ENCODE assay signal across 9 mouse cellular contexts in genomic region chr7:28351676-28352191, GRCm38 (mm10). TPM values are rescaled to one million over a fixed set of nuclear protein-coding genes. Genes with fewer than 3 reads are reported as not detected.
DNase-seq lines count a peak whose midpoint lies in the region; ATAC-seq and TF ChIP-seq lines count a peak whose summit lies in the region.
"Had no signal": no experiment of that assay in that cellular context is flagged by ENCODE, and none has a peak within 500 bp of the region (broad histone marks: within the 10 kb centered on the region; RNA-seq: fewer than 3 reads in every experiment).

No protein-coding gene starts in this region.

- no peak overlapping the region for H3K27ac ChIP-seq in kidney, embryonic 15.5 days
- H3K27ac ChIP-seq in cortical plate, adult 2 months (ENCODE audit: insufficient read depth, low read length): no peak overlapping the region
- no peak overlapping the region for H3K27ac ChIP-seq in midbrain, embryonic 16.5 days (ENCODE audit: low read length)

- H3K27me3 ChIP-seq in kidney, embryonic 15.5 days: no peaks in the 10 kb centered on the region
- H3K27me3 ChIP-seq in midbrain, embryonic 16.5 days (ENCODE audit: control insufficient read depth, insufficient read depth, low read depth, low read length): no peaks in the 10 kb centered on the region

- ATAC-seq in kidney, embryonic 15.5 days (replicated peaks; ENCODE audit: low FRiP score): no peak
- no peak for ATAC-seq in midbrain, embryonic 16.5 days
- ATAC-seq: inflammation-experienced regulatory T-cells, adult 6 months had no signal

- TF ChIP-seq CTCF in cortical plate, adult 2 months (IDR thresholded peaks at IDR 0.05; ENCODE audit: extremely low read depth, insufficient read depth, low read length): no peak

- H3K36me3 ChIP-seq in kidney, embryonic 15.5 days: peaks cover 38% of the 10 kb centered on the region
- H3K36me3 ChIP-seq in midbrain, embryonic 16.5 days (ENCODE audit: control insufficient read depth, insufficient read depth, low read length): peaks cover 6% of the 10 kb centered on the region; the same call in 1 of the 2 replicates

- no peak for DNase-seq in kidney, postnatal 36 days
- DNase-seq in induced T-regulatory cell, adult 2 months (ENCODE audit: low read depth): peak; percentile 29
- DNase-seq in ovary, postnatal 10 days (ENCODE audit: low spot score): no peak
- DNase-seq in cerebellum, adult 9-10 months: no peak
- no peak for DNase-seq in gastrocnemius, postnatal 25 days

- peak overlapping the region; percentile 74 for H3K4me3 ChIP-seq in kidney, embryonic 15.5 days (replicated peaks)
- H3K4me3 ChIP-seq in cortical plate, adult 2 months (ENCODE audit: insufficient read depth, low read length): peak overlapping the region; percentile 50; the same call in 1 of the 2 replicates
- H3K4me3 ChIP-seq in midbrain, embryonic 16.5 days (ENCODE audit: low read depth, low read length): peak overlapping the region; percentile 85

- 33% methylated on average over 4 of the region's 4 CpGs for WGBS in kidney, embryonic 15.5 days
- WGBS in midbrain, embryonic 16.5 days: 53% methylated on average over 4 of the region's 4 CpGs

- H3K4me2 ChIP-seq in kidney, embryonic 15.5 days: peak overlapping the region; percentile 71
- H3K4me2 ChIP-seq in midbrain, embryonic 16.5 days (ENCODE audit: low read length): peak overlapping the region; percentile 96

- peak overlapping the region; percentile 99 for H3K9ac ChIP-seq in kidney, embryonic 15.5 days
- peak overlapping the region; percentile 95 for H3K9ac ChIP-seq in midbrain, embryonic 16.5 days (ENCODE audit: low read depth, low read length)

- no peaks in the 10 kb centered on the region for H3K9me3 ChIP-seq in kidney, embryonic 15.5 days (replicated peaks)
- H3K9me3 ChIP-seq in midbrain, embryonic 16.5 days (replicated peaks; ENCODE audit: control insufficient read depth, low read length, poor library complexity, severe bottlenecking): no peaks in the 10 kb centered on the region

- H3K4me1 ChIP-seq in kidney, embryonic 15.5 days: peaks cover 20% of the 10 kb centered on the region
- H3K4me1 ChIP-seq in cortical plate, adult 2 months (ENCODE audit: control insufficient read depth, insufficient read depth, low read length): no peaks in the 10 kb centered on the region
- H3K4me1 ChIP-seq in midbrain, embryonic 16.5 days (ENCODE audit: control insufficient read depth, insufficient read depth, low read length): peaks cover 18% of the 10 kb centered on the region

- TF ChIP-seq POLR2A in cortical plate, adult 2 months (IDR thresholded peaks at IDR 0.05; ENCODE audit: extremely low read depth, insufficient read depth, low read length): no peak

RNA-seq across cellular contexts. Expression of gene Rps16, which starts 1.3 kb away (rescaled TPM):
- 995 and 1,159 TPM in 2 replicates for polyA plus RNA-seq in kidney, embryonic 15.5 days (2015; fragmentation: Nextera tagmentation; extraction: Ambion mirVana)
- polyA plus RNA-seq in cortical plate, adult 2 months (2012; rRNA removed): 648 and 653 TPM in 2 replicates
- polyA plus RNA-seq in midbrain, embryonic 16.5 days (2015; fragmentation: Nextera tagmentation; extraction: Ambion mirVana): 414 and 435 TPM in 2 replicates
- 100 to 1,000 TPM; 361 to 390 TPM for total RNA-seq in gastrocnemius, postnatal 25 days (2021)

RNA-seq across cellular contexts. Expression of gene Supt5, which starts 13.2 kb away (rescaled TPM):
- polyA plus RNA-seq in kidney, embryonic 15.5 days (2015; fragmentation: Nextera tagmentation; extraction: Ambion mirVana): 91.0 and 104 TPM in 2 replicates
- 112 and 113 TPM in 2 replicates for polyA plus RNA-seq in cortical plate, adult 2 months (2012; rRNA removed)
- 108 and 111 TPM in 2 replicates for polyA plus RNA-seq in midbrain, embryonic 16.5 days (2015; fragmentation: Nextera tagmentation; extraction: Ambion mirVana)
- 10 to 100 TPM; 52.8 to 54.3 TPM for total RNA-seq in gastrocnemius, postnatal 25 days (2021)

RNA-seq across cellular contexts. Expression of gene Plekhg2, which starts 20.7 kb away (rescaled TPM):
- polyA plus RNA-seq in kidney, embryonic 15.5 days (2015; fragmentation: Nextera tagmentation; extraction: Ambion mirVana): 69.9 and 84.6 TPM in 2 replicates
- 3.5 and 4.2 TPM in 2 replicates for polyA plus RNA-seq in cortical plate, adult 2 months (2012; rRNA removed)
- 22.9 and 23.1 TPM in 2 replicates for polyA plus RNA-seq in midbrain, embryonic 16.5 days (2015; fragmentation: Nextera tagmentation; extraction: Ambion mirVana)
- total RNA-seq in gastrocnemius, postnatal 25 days (2021): 1 to 10 TPM; 4.7 to 7.3 TPM

RNA-seq across cellular contexts. Expression of gene Zfp36, which starts 28.3 kb away (rescaled TPM):
- polyA plus RNA-seq in kidney, embryonic 15.5 days (2015; fragmentation: Nextera tagmentation; extraction: Ambion mirVana): 16.2 TPM in 2 replicates
- 3.6 and 3.8 TPM in 2 replicates for polyA plus RNA-seq in cortical plate, adult 2 months (2012; rRNA removed)
- polyA plus RNA-seq in midbrain, embryonic 16.5 days (2015; fragmentation: Nextera tagmentation; extraction: Ambion mirVana): 2.9 and 3.3 TPM in 2 replicates
- 1 to 10 TPM; 7.3 to 7.6 TPM for total RNA-seq in gastrocnemius, postnatal 25 days (2021)

RNA-seq across cellular contexts. Expression of gene Timm50, which starts 39.9 kb away (rescaled TPM):
- 154 and 160 TPM in 2 replicates for polyA plus RNA-seq in kidney, embryonic 15.5 days (2015; fragmentation: Nextera tagmentation; extraction: Ambion mirVana)
- polyA plus RNA-seq in cortical plate, adult 2 months (2012; rRNA removed): 56.9 and 58.6 TPM in 2 replicates
- polyA plus RNA-seq in midbrain, embryonic 16.5 days (2015; fragmentation: Nextera tagmentation; extraction: Ambion mirVana): 119 and 123 TPM in 2 replicates
- 10 to 100 TPM; 41.8 to 43.9 TPM for total RNA-seq in gastrocnemius, postnatal 25 days (2021)
